Mouse (Mus musculus): ENCODE measurements around the gene Gm10100. TPM values are rescaled to one million over a fixed set of nuclear protein-coding genes. Genes with fewer than 3 reads are reported as not detected.
"Not testable (repeated sequence)": the region's sequence is repeated elsewhere in the genome, so short reads cannot be mapped to it uniquely, and the experiment has no call there.

Gene Gm10100
- not detected in 2 replicates for total RNA-seq (2017)

- ATAC-seq (replicated peaks in 1 of 2; ENCODE audit: insufficient read depth in 1 of 2, low FRiP score in 2 of 2, low TSS enrichment in 1 of 2, low read depth in 1 of 2, poor library complexity in 2 of 2, severe bottlenecking in 2 of 2), result no peak
Measured at GRCm38 (mm10) chr10:77726186-77726585, at the start of gene Gm10100. TSS of gene Gm10100 (plus strand) at chr10:77726486.

- ATAC-seq (replicated peaks in 1 of 2; ENCODE audit: insufficient read depth in 1 of 2, low FRiP score in 2 of 2, low TSS enrichment in 1 of 2, low read depth in 1 of 2, poor library complexity in 2 of 2, severe bottlenecking in 2 of 2), result peak in 1 of 2 experiments; percentile 21; a peak in 1 of 4 replicates
Measured at GRCm38 (mm10) chr10:77677562-77677961, 48.7 kb upstream of the Gm10100 start.

- ATAC-seq (replicated peaks in 1 of 2; ENCODE audit: insufficient read depth in 1 of 2, low FRiP score in 2 of 2, low TSS enrichment in 1 of 2, low read depth in 1 of 2, poor library complexity in 2 of 2, severe bottlenecking in 2 of 2), result no peak
Measured at GRCm38 (mm10) chr10:77682994-77683393, 43.3 kb upstream of the Gm10100 start.

GRCm38 (mm10) chr10:77684181-77684580 lies 42.1 kb upstream of the Gm10100 start:
- no peak for ATAC-seq (replicated peaks in 1 of 2; ENCODE audit: insufficient read depth in 1 of 2, low FRiP score in 2 of 2, low TSS enrichment in 1 of 2, low read depth in 1 of 2, poor library complexity in 2 of 2, severe bottlenecking in 2 of 2)

GRCm38 (mm10) chr10:77685895-77686664 lies 40.2 kb upstream of the Gm10100 start, which contains the start of gene Tspear:
TSS of gene Tspear (plus strand) at chr10:77686569.
- ATAC-seq (replicated peaks in 1 of 2; ENCODE audit: insufficient read depth in 1 of 2, low FRiP score in 2 of 2, low TSS enrichment in 1 of 2, low read depth in 1 of 2, poor library complexity in 2 of 2, severe bottlenecking in 2 of 2), result no peak

- ATAC-seq (replicated peaks in 1 of 2; ENCODE audit: insufficient read depth in 1 of 2, low FRiP score in 2 of 2, low TSS enrichment in 1 of 2, low read depth in 1 of 2, poor library complexity in 2 of 2, severe bottlenecking in 2 of 2), result no peak
Measured at GRCm38 (mm10) chr10:77687021-77687420, 39.3 kb upstream of the Gm10100 start.

- ATAC-seq (replicated peaks in 1 of 2; ENCODE audit: insufficient read depth in 1 of 2, low FRiP score in 2 of 2, low TSS enrichment in 1 of 2, low read depth in 1 of 2, poor library complexity in 2 of 2, severe bottlenecking in 2 of 2), result not testable (repeated sequence)
Measured at GRCm38 (mm10) chr10:77690356-77690807, 35.9 kb upstream of the Gm10100 start, which contains the start of gene Gm19402. TSS of gene Gm19402 (minus strand) at chr10:77690757.

- ATAC-seq (replicated peaks in 1 of 2; ENCODE audit: insufficient read depth in 1 of 2, low FRiP score in 2 of 2, low TSS enrichment in 1 of 2, low read depth in 1 of 2, poor library complexity in 2 of 2, severe bottlenecking in 2 of 2), result no peak
Measured at GRCm38 (mm10) chr10:77697133-77697532, 29.2 kb upstream of the Gm10100 start, which contains the start of gene Gm9508. TSS of gene Gm9508 (minus strand) at chr10:77697233.

- ATAC-seq (replicated peaks in 1 of 2; ENCODE audit: insufficient read depth in 1 of 2, low FRiP score in 2 of 2, low TSS enrichment in 1 of 2, low read depth in 1 of 2, poor library complexity in 2 of 2, severe bottlenecking in 2 of 2), result no peak
Measured at GRCm38 (mm10) chr10:77706326-77706725, 20.0 kb upstream of the Gm10100 start, which contains the start of gene Gm10272. TSS of gene Gm10272 (plus strand) at chr10:77706626.

- no peak for ATAC-seq (replicated peaks in 1 of 2; ENCODE audit: insufficient read depth in 1 of 2, low FRiP score in 2 of 2, low TSS enrichment in 1 of 2, low read depth in 1 of 2, poor library complexity in 2 of 2, severe bottlenecking in 2 of 2)
Measured at GRCm38 (mm10) chr10:77709831-77710230, 16.5 kb upstream of the Gm10100 start.

- not testable (repeated sequence) for ATAC-seq (replicated peaks in 1 of 2; ENCODE audit: insufficient read depth in 1 of 2, low FRiP score in 2 of 2, low TSS enrichment in 1 of 2, low read depth in 1 of 2, poor library complexity in 2 of 2, severe bottlenecking in 2 of 2)
Measured at GRCm38 (mm10) chr10:77711157-77711556, 15.1 kb upstream of the Gm10100 start, which contains the start of gene Gm10024. TSS of gene Gm10024 (plus strand) at chr10:77711457.

- 0 out of 4 replicates have a peak, but pooled peaks have one; percentile 41 to 73 for ATAC-seq (replicated peaks in 1 of 2; ENCODE audit: insufficient read depth in 1 of 2, low FRiP score in 2 of 2, low TSS enrichment in 1 of 2, low read depth in 1 of 2, poor library complexity in 2 of 2, severe bottlenecking in 2 of 2)
Measured at GRCm38 (mm10) chr10:77713734-77714133, 12.6 kb upstream of the Gm10100 start.

GRCm38 (mm10) chr10:77715507-77715906 lies 10.8 kb upstream of the Gm10100 start, which contains the start of gene Gm10142:
TSS of gene Gm10142 (plus strand) at chr10:77715807.
- no peak for ATAC-seq (replicated peaks in 1 of 2; ENCODE audit: insufficient read depth in 1 of 2, low FRiP score in 2 of 2, low TSS enrichment in 1 of 2, low read depth in 1 of 2, poor library complexity in 2 of 2, severe bottlenecking in 2 of 2)

GRCm38 (mm10) chr10:77720299-77720698 lies 6.0 kb upstream of the Gm10100 start, which contains the start of gene Krtap12-1:
TSS of gene Krtap12-1 (plus strand) at chr10:77720599.
- ATAC-seq (replicated peaks in 1 of 2; ENCODE audit: insufficient read depth in 1 of 2, low FRiP score in 2 of 2, low TSS enrichment in 1 of 2, low read depth in 1 of 2, poor library complexity in 2 of 2, severe bottlenecking in 2 of 2), result not testable (repeated sequence)

- ATAC-seq (replicated peaks in 1 of 2; ENCODE audit: insufficient read depth in 1 of 2, low FRiP score in 2 of 2, low TSS enrichment in 1 of 2, low read depth in 1 of 2, poor library complexity in 2 of 2, severe bottlenecking in 2 of 2), result no peak
Measured at GRCm38 (mm10) chr10:77724855-77725254, 1.4 kb upstream of the Gm10100 start.

- ATAC-seq (replicated peaks in 1 of 2; ENCODE audit: insufficient read depth in 1 of 2, low FRiP score in 2 of 2, low TSS enrichment in 1 of 2, low read depth in 1 of 2, poor library complexity in 2 of 2, severe bottlenecking in 2 of 2), result no peak
Measured at GRCm38 (mm10) chr10:77728280-77728679, 2.0 kb downstream of the Gm10100 start.

- 0 out of 4 replicates have a peak, but pooled peaks of 1 of the 2 experiments have one; percentile 28 for ATAC-seq (replicated peaks in 1 of 2; ENCODE audit: insufficient read depth in 1 of 2, low FRiP score in 2 of 2, low TSS enrichment in 1 of 2, low read depth in 1 of 2, poor library complexity in 2 of 2, severe bottlenecking in 2 of 2)
Measured at GRCm38 (mm10) chr10:77729241-77729640, 3.0 kb downstream of the Gm10100 start.

- ATAC-seq (replicated peaks in 1 of 2; ENCODE audit: insufficient read depth in 1 of 2, low FRiP score in 2 of 2, low TSS enrichment in 1 of 2, low read depth in 1 of 2, poor library complexity in 2 of 2, severe bottlenecking in 2 of 2), result no peak
Measured at GRCm38 (mm10) chr10:77735928-77736327, 9.6 kb downstream of the Gm10100 start.
